Mouse (Mus musculus) liver, adult 2 months (tissue): Measurements from ENCODE around the gene Oprm1.

Experiments
- CTCF ChIP-seq: fragments of 200-500 bp; IDR thresholded peaks from 2 replicates; pipeline ENCODE4 v1.5.1; 2011; ENCODE audit warnings: low read depth, low read length, control low read depth
- POLR2A ChIP-seq: fragments of 200-500 bp; IDR thresholded peaks from 2 replicates; pipeline ENCODE4 v1.6.1; 2011; ENCODE audit warnings: low read length, control low read depth; ENCODE audit not compliant: insufficient read depth; ENCODE audit errors: extremely low read depth

DNA sequence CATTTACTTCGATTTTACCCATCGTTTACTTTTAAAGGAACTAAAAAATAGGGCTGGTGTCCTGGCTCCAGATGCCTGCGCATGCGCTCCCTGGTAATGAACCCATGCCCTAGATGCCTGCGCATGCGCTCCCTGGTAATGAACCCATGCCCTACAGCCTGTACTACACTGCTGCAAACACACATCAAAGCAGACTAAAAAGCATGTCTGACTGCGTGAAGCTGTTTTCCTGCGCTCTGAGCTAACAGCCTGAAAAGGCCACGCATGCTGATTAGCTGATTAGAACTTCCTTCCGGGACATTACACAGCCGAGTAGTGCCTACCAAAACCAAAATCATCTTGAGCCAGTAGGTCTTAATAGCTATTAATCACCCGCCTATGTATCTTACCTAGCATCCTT, 277.2 kb downstream of the Oprm1 start:
- TF ChIP-seq CTCF (no peak), POLR2A (no peak)
